Comparison of ENCODE assay signal across 14 mouse cellular contexts in the genomic region with DNA sequence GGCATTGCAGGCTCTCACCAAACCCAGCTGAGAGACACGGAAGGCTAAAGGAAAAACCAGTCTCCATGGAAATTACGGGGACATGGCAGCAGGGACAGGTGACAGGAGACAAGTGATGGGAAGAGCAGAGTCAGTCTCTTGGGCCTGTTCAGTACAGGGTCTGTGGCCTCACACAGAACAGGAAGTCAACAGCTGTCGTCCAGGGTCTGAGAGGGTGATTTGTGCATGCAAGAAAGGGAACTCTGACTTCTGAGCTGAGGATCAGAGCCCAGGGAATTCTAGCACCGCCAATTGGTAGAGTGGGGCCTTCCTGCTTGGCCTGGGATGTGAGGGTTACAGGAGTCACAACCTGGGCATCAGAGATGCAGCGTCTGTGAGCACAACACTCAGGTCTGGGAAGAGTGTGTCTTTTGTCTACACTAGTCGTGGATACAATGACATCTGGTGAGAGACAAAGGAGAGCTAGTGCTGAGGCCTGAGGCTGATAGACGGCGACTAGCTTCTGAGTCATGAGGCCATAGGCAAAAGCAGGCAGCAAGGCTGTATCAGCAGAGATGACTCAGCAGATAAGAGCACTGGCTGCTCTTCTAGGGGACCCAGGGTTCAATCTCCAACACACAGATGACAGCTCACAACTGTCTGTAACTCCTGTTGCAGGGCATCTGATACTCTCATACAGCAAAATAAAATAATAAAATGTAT. TPM values are rescaled to one million over a fixed set of nuclear protein-coding genes. Genes with fewer than 3 reads are reported as not detected.
DNase-seq lines count a peak whose midpoint lies in the region; ATAC-seq and TF ChIP-seq lines count a peak whose summit lies in the region.
"Had no signal": no experiment of that assay in that cellular context is flagged by ENCODE, and none has a peak within 500 bp of the region (broad histone marks: within the 10 kb centered on the region; RNA-seq: fewer than 3 reads in every experiment).

No protein-coding gene starts in this region.

- no peak overlapping the region for H3K4me3 ChIP-seq in hindbrain, embryonic 10.5 days
- H3K4me3 ChIP-seq in hindbrain, embryonic 13.5 days = no peak overlapping the region
- no peak overlapping the region for H3K4me3 ChIP-seq in intestine, embryonic 15.5 days (replicated peaks)
- no peak overlapping the region for H3K4me3 ChIP-seq in small intestine, adult 2 months (ENCODE audit: low read depth, low read length)
- H3K4me3 ChIP-seq: limb, embryonic 15.5 days; midbrain, embryonic 13.5 days had no signal

- H3K9ac ChIP-seq in hindbrain, embryonic 13.5 days = no peak overlapping the region
- no peak overlapping the region for H3K9ac ChIP-seq in intestine, embryonic 15.5 days
- H3K9ac ChIP-seq: limb, embryonic 15.5 days; midbrain, embryonic 13.5 days had no signal

- ATAC-seq in hindbrain, embryonic 13.5 days (ENCODE audit: low FRiP score) = no peak
- ATAC-seq in intestine, embryonic 15.5 days = peak; percentile 24; the same call in 1 of the 2 replicates
- ATAC-seq: midbrain, embryonic 13.5 days had no signal

- peaks cover 3% of the 10 kb centered on the region for H3K4me1 ChIP-seq in hindbrain, embryonic 10.5 days (replicated peaks)
- H3K4me1 ChIP-seq in hindbrain, embryonic 13.5 days (replicated peaks) = no peaks in the 10 kb centered on the region
- no peaks in the 10 kb centered on the region for H3K4me1 ChIP-seq in intestine, embryonic 15.5 days (replicated peaks)
- peaks cover 16% of the 10 kb centered on the region for H3K4me1 ChIP-seq in small intestine, adult 2 months (ENCODE audit: control insufficient read depth, insufficient read depth, insufficient read length, low read length)
- H3K4me1 ChIP-seq: limb, embryonic 15.5 days; midbrain, embryonic 13.5 days had no signal

- H3K27ac ChIP-seq in hindbrain, embryonic 10.5 days = peak overlapping the region; percentile 42
- no peak overlapping the region for H3K27ac ChIP-seq in hindbrain, embryonic 13.5 days
- H3K27ac ChIP-seq in intestine, embryonic 15.5 days = no peak overlapping the region
- peak overlapping the region; percentile 61; the same call in 1 of the 2 replicates for H3K27ac ChIP-seq in small intestine, adult 2 months (ENCODE audit: insufficient read depth, low read depth, low read length)
- H3K27ac ChIP-seq: limb, embryonic 15.5 days; midbrain, embryonic 13.5 days had no signal

- no peaks in the 10 kb centered on the region for H3K27me3 ChIP-seq in hindbrain, embryonic 10.5 days (ENCODE audit: insufficient read depth, poor library complexity, severe bottlenecking)
- H3K27me3 ChIP-seq in hindbrain, embryonic 13.5 days = no peaks in the 10 kb centered on the region
- H3K27me3 ChIP-seq in intestine, embryonic 15.5 days (replicated peaks) = no peaks in the 10 kb centered on the region
- no peaks in the 10 kb centered on the region for H3K27me3 ChIP-seq in small intestine, adult 2 months (ENCODE audit: control insufficient read depth, insufficient read depth, low read length)
- H3K27me3 ChIP-seq: limb, embryonic 15.5 days; midbrain, embryonic 13.5 days had no signal

- H3K36me3 ChIP-seq in hindbrain, embryonic 10.5 days = peaks cover 57% of the 10 kb centered on the region
- H3K36me3 ChIP-seq in hindbrain, embryonic 13.5 days = peaks cover 67% of the 10 kb centered on the region
- H3K36me3 ChIP-seq in intestine, embryonic 15.5 days = peaks cover 16% of the 10 kb centered on the region
- peaks cover 35% of the 10 kb centered on the region for H3K36me3 ChIP-seq in small intestine, adult 2 months (ENCODE audit: control insufficient read depth, insufficient read depth, low read length)

- TF ChIP-seq POLR2A in small intestine, adult 2 months (IDR thresholded peaks at IDR 0.05; ENCODE audit: low read depth, low read length) = no peak

- no peak for DNase-seq in hindbrain, embryonic 10.5 days (ENCODE audit: low spot score)
- peak; percentile 62 to 65 for DNase-seq in adrenal gland, postnatal 36 days
- DNase-seq in right cerebral cortex, postnatal 14 days = no peak
- no peak for DNase-seq in urinary bladder, postnatal 14 days (ENCODE audit: low spot score)
- DNase-seq in thymus, postnatal 14 days = no peak
- DNase-seq: cerebellum, adult 18-20 months; gastrocnemius, postnatal 25 days; heart, postnatal 10 days; layer of hippocampus, postnatal 36 days had no signal

- no peak overlapping the region for H3K4me2 ChIP-seq in hindbrain, embryonic 13.5 days
- H3K4me2 ChIP-seq in intestine, embryonic 15.5 days (replicated peaks) = no peak overlapping the region
- H3K4me2 ChIP-seq: limb, embryonic 15.5 days; midbrain, embryonic 13.5 days had no signal

- H3K9me3 ChIP-seq in hindbrain, embryonic 10.5 days = no peaks in the 10 kb centered on the region
- H3K9me3 ChIP-seq in hindbrain, embryonic 13.5 days = no peaks in the 10 kb centered on the region
- no peaks in the 10 kb centered on the region for H3K9me3 ChIP-seq in intestine, embryonic 15.5 days
- H3K9me3 ChIP-seq: limb, embryonic 15.5 days; midbrain, embryonic 13.5 days had no signal

- WGBS in hindbrain, embryonic 10.5 days = 58% methylated on average over 8 of the region's 8 CpGs
- WGBS in hindbrain, embryonic 13.5 days = 55% methylated on average over 8 of the region's 8 CpGs
- WGBS in intestine, embryonic 15.5 days = 53% methylated on average over 8 of the region's 8 CpGs
- WGBS in small intestine, adult 2 months = 70% methylated on average over 8 of the region's 8 CpGs

- no peak for TF ChIP-seq CTCF in small intestine, adult 2 months (IDR thresholded peaks at IDR 0.05; ENCODE audit: extremely low read depth, insufficient read length, insufficient replicate concordance, low read depth, low read length)

RNA-seq across cellular contexts. Expression of a gene that starts 21.7 kb away (rescaled TPM):
- 0.12 TPM in 1 of 2 replicates, not detected in the other for polyA plus RNA-seq in hindbrain, embryonic 10.5 days (2016; fragmentation: Nextera tagmentation; extraction: Ambion mirVana)
- polyA plus RNA-seq in hindbrain, embryonic 13.5 days (2015; fragmentation: Nextera tagmentation; extraction: Ambion mirVana) = not detected in 2 replicates
- 10 to 100 TPM; 22.9 to 26.1 TPM for total RNA-seq in adrenal gland, postnatal 36 days (2021)
- polyA plus RNA-seq in intestine, embryonic 15.5 days (2015; fragmentation: Nextera tagmentation; extraction: Ambion mirVana) = 0.35 and 0.62 TPM in 2 replicates
- 7.3 and 21.5 TPM in 2 replicates for polyA plus RNA-seq in small intestine, adult 2 months (2012; rRNA removed)
- total RNA-seq: layer of hippocampus, postnatal 36 days had no signal
- polyA plus RNA-seq: midbrain, embryonic 13.5 days had no signal

RNA-seq across cellular contexts. Expression of a gene that starts 55.5 kb away (rescaled TPM):
- 86.1 and 92.8 TPM in 2 replicates for polyA plus RNA-seq in hindbrain, embryonic 10.5 days (2016; fragmentation: Nextera tagmentation; extraction: Ambion mirVana)
- 107 and 110 TPM in 2 replicates for polyA plus RNA-seq in hindbrain, embryonic 13.5 days (2015; fragmentation: Nextera tagmentation; extraction: Ambion mirVana)
- 10 to 100 TPM; 75.5 to 97.1 TPM for total RNA-seq in adrenal gland, postnatal 36 days (2021)
- 71.8 and 74.7 TPM in 2 replicates for polyA plus RNA-seq in intestine, embryonic 15.5 days (2015; fragmentation: Nextera tagmentation; extraction: Ambion mirVana)
- 6.1 and 11.1 TPM in 2 replicates for polyA plus RNA-seq in small intestine, adult 2 months (2012; rRNA removed)

Comparison
In these comparisons a context has a peak if more than half of its experiments do, and no peak if none do; other contexts are left out.
1. H3K27ac ChIP-seq: peak in hindbrain, embryonic 10.5 days (single experiment) and small intestine, adult 2 months (single experiment); none in hindbrain, embryonic 13.5 days (single experiment) and intestine, embryonic 15.5 days (single experiment).
2. DNase-seq: peak in adrenal gland, postnatal 36 days (2 of 2); none in hindbrain, embryonic 10.5 days (single experiment), right cerebral cortex, postnatal 14 days (single experiment), urinary bladder, postnatal 14 days (single experiment) and thymus, postnatal 14 days (single experiment).